In the genomic region with DNA sequence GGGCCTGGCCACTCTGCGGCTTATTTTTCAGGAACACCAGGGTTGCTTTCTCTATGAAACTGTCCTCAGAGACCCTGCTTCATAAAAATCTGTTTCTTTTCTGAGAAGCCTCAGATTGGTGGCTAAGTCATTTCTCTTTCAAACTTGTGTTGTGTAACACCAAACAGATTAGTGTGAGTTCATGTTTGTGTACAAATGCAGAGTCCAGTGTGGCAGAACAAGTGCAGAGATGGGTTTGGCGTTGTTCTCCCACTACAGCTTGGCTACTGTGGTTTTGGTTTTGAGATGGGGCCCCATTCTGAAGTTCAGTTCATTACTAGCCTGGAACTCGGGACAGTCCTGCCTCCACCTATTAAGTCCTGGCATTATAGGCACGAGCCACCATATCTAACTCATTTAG, we compare ENCODE assay signal across 20 mouse cellular contexts. TPM values are rescaled to one million over a fixed set of nuclear protein-coding genes. Genes with fewer than 3 reads are reported as not detected.
"Had no signal": no experiment of that assay in that cellular context is flagged by ENCODE, and none has a peak within 500 bp of the region (broad histone marks: within the 10 kb centered on the region; RNA-seq: fewer than 3 reads in every experiment).

No protein-coding gene starts in this region.

- H3K4me1 ChIP-seq: midbrain, embryonic 13.5 days; midbrain, embryonic 15.5 days; neural tube, embryonic 12.5 days had no signal

- H3K4me3 ChIP-seq: lung, embryonic 15.5 days; megakaryocyte, embryonic 14.5 days; midbrain, embryonic 13.5 days; midbrain, embryonic 15.5 days; neural tube, embryonic 12.5 days; stomach, embryonic 15.5 days had no signal

- DNase-seq: lung, adult 2 months; lung, postnatal 14 days; lung, postnatal 36 days; right cerebral cortex, postnatal 14 days; thymus, adult 2 months; thymus, postnatal 25 days; thymus, postnatal 4 days had no signal

- H3K36me3 ChIP-seq: lung, embryonic 15.5 days; midbrain, embryonic 15.5 days; stomach, embryonic 15.5 days had no signal

- H3K9me3 ChIP-seq: lung, embryonic 15.5 days; midbrain, embryonic 13.5 days; midbrain, embryonic 15.5 days; neural tube, embryonic 12.5 days; stomach, embryonic 15.5 days had no signal

- H3K4me2 ChIP-seq: lung, embryonic 15.5 days; midbrain, embryonic 11.5 days; midbrain, embryonic 13.5 days; midbrain, embryonic 15.5 days; neural tube, embryonic 12.5 days; stomach, embryonic 15.5 days had no signal

- H3K9ac ChIP-seq: lung, embryonic 15.5 days; midbrain, embryonic 13.5 days; midbrain, embryonic 15.5 days; neural tube, embryonic 12.5 days; stomach, embryonic 15.5 days had no signal

- ATAC-seq: midbrain, embryonic 13.5 days; midbrain, embryonic 15.5 days had no signal

- H3K27me3 ChIP-seq: lung, embryonic 15.5 days; midbrain, embryonic 13.5 days; midbrain, embryonic 15.5 days; neural tube, embryonic 12.5 days; stomach, embryonic 15.5 days had no signal

- H3K27ac ChIP-seq: lung, embryonic 15.5 days; macrophage; midbrain, embryonic 13.5 days; midbrain, embryonic 15.5 days; neural tube, embryonic 12.5 days; stomach, embryonic 15.5 days; stomach, postnatal 0 days had no signal

RNA-seq across cellular contexts. Expression of gene Gm10309, which starts 7.7 kb away (rescaled TPM):
- total RNA-seq: megakaryocyte progenitor cell, adult 5-6 weeks; midbrain, postnatal 0 days; monocyte, adult 5-6 weeks; neutrophil, adult 5-6 weeks had no signal
- polyA plus RNA-seq: macrophage; midbrain, embryonic 11.5 days; thymus, adult 2 months had no signal
